Mouse (Mus musculus): ENCODE measurements at regions not wholly inside any gene's neighbourhood (a gene's known extent, or its start where the extent isn't known, plus 50 kb on each side); places are given as distances from the start of the nearest gene placed in this dataset.

GRCm38 (mm10) chr2:148181518-148181917 lies 134.7 kb upstream of the Foxa2 start:
- Histone ChIP-seq H3K36me3 (ENCODE audit: insufficient read depth, low read length) (no peaks in the 10 kb centered on the region), H3K4me2 (replicated peaks; ENCODE audit: low read depth, low read length) (no peak overlapping the region), H3K27me3 (replicated peaks; ENCODE audit: insufficient read depth, low read length) (no peaks in the 10 kb centered on the region), H3K4me3 (ENCODE audit: low read depth, low read length) (no peak overlapping the region), H3K27ac (ENCODE audit: low read length) (no peak overlapping the region), H3K9ac (replicated peaks; ENCODE audit: low read depth) (no peak overlapping the region), H3K9me3 (ENCODE audit: low read length) (no peaks in the 10 kb centered on the region), H3K4me1 (ENCODE audit: insufficient read depth, low read depth, low read length) (no peaks in the 10 kb centered on the region; the same call in 1 of the 2 replicates)
- 94% methylated on average over 2 of the region's 2 CpGs for WGBS
- TF ChIP-seq CTCF (IDR thresholded peaks at IDR 0.05), result no peak
- TF ChIP-seq EP300 (IDR thresholded peaks at IDR 0.05), result no peak
- no peak for ATAC-seq
- no peak for DNase-seq (ENCODE audit: low spot score)

- Histone ChIP-seq H3K27me3 (replicated peaks; ENCODE audit: insufficient read depth, low read length) (no peaks in the 10 kb centered on the region), H3K9me3 (ENCODE audit: low read length) (no peaks in the 10 kb centered on the region), H3K4me2 (replicated peaks; ENCODE audit: low read depth, low read length) (no peak overlapping the region), H3K9ac (replicated peaks; ENCODE audit: low read depth) (no peak overlapping the region), H3K27ac (ENCODE audit: low read length) (no peak overlapping the region), H3K4me3 (ENCODE audit: low read depth, low read length) (no peak overlapping the region), H3K36me3 (ENCODE audit: insufficient read depth, low read length) (no peaks in the 10 kb centered on the region), H3K4me1 (ENCODE audit: insufficient read depth, low read depth, low read length) (no peaks in the 10 kb centered on the region; the same call in 1 of the 2 replicates)
- no peak for ATAC-seq
- DNase-seq (ENCODE audit: low spot score), result no peak
- TF ChIP-seq EP300 (IDR thresholded peaks at IDR 0.05) (no peak), CTCF (IDR thresholded peaks at IDR 0.05) (no peak)
- WGBS, result 62% methylated on average over 3 of the region's 3 CpGs
Observed at GRCm38 (mm10) chr2:148182492-148183052, 135.8 kb upstream of the Foxa2 start.

DNA sequence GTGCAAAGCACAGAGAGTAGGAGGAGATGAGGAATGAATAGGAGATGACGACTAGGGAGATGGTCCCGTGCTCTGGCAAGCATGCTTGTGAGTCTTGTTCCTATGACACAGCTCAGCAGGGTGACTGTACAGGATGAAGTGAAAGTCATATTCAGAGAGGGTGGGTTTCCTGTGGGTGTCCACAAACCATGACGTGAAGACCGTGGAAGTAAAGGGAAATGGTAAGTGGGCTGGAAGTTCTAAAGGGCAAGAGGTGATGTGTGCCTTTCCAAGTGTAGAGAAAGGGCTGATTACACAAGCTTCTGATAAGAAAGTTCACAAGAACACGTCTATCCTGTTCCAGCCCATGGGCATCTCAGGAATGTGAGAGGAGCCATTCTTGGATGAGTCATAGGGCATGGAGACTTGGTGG lies 138.0 kb upstream of the Foxa2 start:
- H3K9me3 ChIP-seq (ENCODE audit: low read length), result no peaks in the 10 kb centered on the region
- H3K4me3 ChIP-seq (ENCODE audit: low read depth, low read length), result no peak overlapping the region
- no peak overlapping the region for H3K4me2 ChIP-seq (replicated peaks; ENCODE audit: low read depth, low read length)
- H3K27ac ChIP-seq (ENCODE audit: low read length), result peak overlapping the region; percentile 20; the same call in 1 of the 2 replicates
- H3K9ac ChIP-seq (replicated peaks; ENCODE audit: low read depth), result no peak overlapping the region
- ATAC-seq (peak; percentile 91), DNase-seq (ENCODE audit: low spot score) (peak; percentile 86)
- H3K27me3 ChIP-seq (replicated peaks; ENCODE audit: insufficient read depth, low read length), result no peaks in the 10 kb centered on the region
- H3K36me3 ChIP-seq (ENCODE audit: insufficient read depth, low read length), result no peaks in the 10 kb centered on the region
- H3K4me1 ChIP-seq (ENCODE audit: insufficient read depth, low read depth, low read length), result no peaks in the 10 kb centered on the region; the same call in 1 of the 2 replicates
- TF ChIP-seq CTCF (IDR thresholded peaks at IDR 0.05) (no peak), EP300 (IDR thresholded peaks at IDR 0.05) (peak; percentile 97)
- 40% methylated on average over 5 of the region's 5 CpGs for WGBS

DNA sequence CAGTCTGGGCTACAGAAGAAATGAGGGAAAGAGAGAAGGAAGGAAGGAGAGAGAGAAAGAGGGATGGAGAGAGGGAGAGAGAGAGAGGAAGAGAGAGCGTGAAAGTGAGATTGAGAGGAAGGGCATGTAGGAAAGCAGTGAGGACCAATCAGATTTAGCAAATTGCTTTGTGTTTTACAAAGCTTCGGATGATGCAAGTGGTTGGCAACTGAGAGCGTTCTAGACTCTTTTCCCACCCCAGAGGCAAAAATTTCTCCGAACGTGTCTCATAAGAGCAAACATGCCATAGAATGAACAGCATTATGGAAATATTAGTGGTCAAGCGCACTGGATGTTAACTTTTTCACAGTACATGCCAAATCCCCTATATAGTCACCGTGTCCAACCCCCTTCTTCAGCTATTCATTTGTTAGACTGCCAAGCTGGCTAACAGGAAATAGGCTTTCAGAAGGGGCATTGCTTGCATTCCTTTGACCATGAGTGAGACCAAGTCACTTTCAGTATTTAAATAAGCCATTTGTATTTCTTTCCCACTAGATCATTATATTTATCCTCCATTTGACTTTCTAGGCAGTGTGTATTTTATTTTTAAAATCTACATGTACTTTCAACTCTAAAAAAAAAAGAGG lies 139.7 kb upstream of the Foxa2 start:
- DNase-seq (ENCODE audit: low spot score), result peak; percentile 65
- Histone ChIP-seq H3K27ac (ENCODE audit: low read length) (no peak overlapping the region), H3K27me3 (replicated peaks; ENCODE audit: insufficient read depth, low read length) (no peaks in the 10 kb centered on the region), H3K36me3 (ENCODE audit: insufficient read depth, low read length) (no peaks in the 10 kb centered on the region), H3K4me1 (ENCODE audit: insufficient read depth, low read depth, low read length) (no peaks in the 10 kb centered on the region; the same call in 1 of the 2 replicates), H3K9ac (replicated peaks; ENCODE audit: low read depth) (no peak overlapping the region), H3K4me3 (ENCODE audit: low read depth, low read length) (no peak overlapping the region), H3K9me3 (ENCODE audit: low read length) (no peaks in the 10 kb centered on the region), H3K4me2 (replicated peaks; ENCODE audit: low read depth, low read length) (no peak overlapping the region)
- TF ChIP-seq EP300 (IDR thresholded peaks at IDR 0.05) (peak; percentile 53), CTCF (IDR thresholded peaks at IDR 0.05) (no peak)
- WGBS, result 46% methylated on average over 7 of the region's 7 CpGs
- no peak for ATAC-seq

DNA sequence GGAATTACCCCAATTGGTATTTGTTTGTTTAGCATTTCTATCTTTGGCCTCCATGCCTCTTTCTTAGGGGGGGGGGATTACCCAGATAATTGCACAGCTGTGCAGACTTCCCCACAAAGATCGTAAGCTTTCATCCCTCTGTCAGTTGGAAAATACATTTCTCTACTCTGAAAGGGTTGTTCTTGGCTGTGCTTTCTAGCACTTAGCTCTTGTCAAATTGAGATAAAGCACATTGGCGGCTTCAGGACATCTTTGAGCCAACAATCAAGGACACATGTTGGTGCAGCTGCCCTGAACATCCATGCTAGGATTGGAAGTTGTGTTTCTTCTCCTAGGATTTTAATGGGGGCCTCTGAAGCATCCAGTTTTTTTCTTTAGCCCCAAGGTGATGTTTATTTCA lies 142.1 kb upstream of the Foxa2 start:
- Histone ChIP-seq H3K4me3 (ENCODE audit: low read depth, low read length) (no peak overlapping the region), H3K9me3 (ENCODE audit: low read length) (no peaks in the 10 kb centered on the region), H3K27me3 (replicated peaks; ENCODE audit: insufficient read depth, low read length) (no peaks in the 10 kb centered on the region), H3K9ac (replicated peaks; ENCODE audit: low read depth) (no peak overlapping the region), H3K4me1 (ENCODE audit: insufficient read depth, low read depth, low read length) (no peaks in the 10 kb centered on the region; the same call in 1 of the 2 replicates), H3K36me3 (ENCODE audit: insufficient read depth, low read length) (no peaks in the 10 kb centered on the region), H3K27ac (ENCODE audit: low read length) (no peak overlapping the region), H3K4me2 (replicated peaks; ENCODE audit: low read depth, low read length) (no peak overlapping the region)
- ATAC-seq (no peak), DNase-seq (ENCODE audit: low spot score) (no peak)
- no peak for TF ChIP-seq CTCF (IDR thresholded peaks at IDR 0.05)
- TF ChIP-seq EP300 (IDR thresholded peaks at IDR 0.05), result no peak
- WGBS, result 37% methylated on average over 2 of the region's 2 CpGs

- Histone ChIP-seq H3K4me2 (replicated peaks; ENCODE audit: low read depth, low read length) (no peak overlapping the region), H3K9ac (replicated peaks; ENCODE audit: low read depth) (no peak overlapping the region), H3K9me3 (ENCODE audit: low read length) (no peaks in the 10 kb centered on the region), H3K27ac (ENCODE audit: low read length) (no peak overlapping the region), H3K4me3 (ENCODE audit: low read depth, low read length) (no peak overlapping the region), H3K36me3 (ENCODE audit: insufficient read depth, low read length) (no peaks in the 10 kb centered on the region), H3K27me3 (replicated peaks; ENCODE audit: insufficient read depth, low read length) (no peaks in the 10 kb centered on the region), H3K4me1 (ENCODE audit: insufficient read depth, low read depth, low read length) (no peaks in the 10 kb centered on the region; the same call in 1 of the 2 replicates)
- WGBS, result 42% methylated on average over 5 of the region's 5 CpGs
- DNase-seq (ENCODE audit: low spot score) (peak; percentile 18), ATAC-seq (no peak)
- no peak for TF ChIP-seq EP300 (IDR thresholded peaks at IDR 0.05)
Observed at GRCm38 (mm10) chr2:148189287-148189686, 142.5 kb upstream of the Foxa2 start.
